Mouse (Mus musculus): Measurements from ENCODE around the gene Pbxip1. TPM values are rescaled to one million over a fixed set of nuclear protein-coding genes. Genes with fewer than 3 reads are reported as not detected.

Gene Pbxip1
- polyA plus RNA-seq, 1 experiment from 2014 or later, result 35.0 TPM

- no peak for ATAC-seq (ENCODE audit: borderline replicate concordance, extremely low read depth, low FRiP score, low TSS enrichment)
- no peaks in the 10 kb centered on the region for H3K27me3 ChIP-seq
- WGBS, result 44% methylated on average over 7 of the region's 7 CpGs
- no peaks in the 10 kb centered on the region for H3K4me1 ChIP-seq
- H3K36me3 ChIP-seq, result no peaks in the 10 kb centered on the region
- H3K9me3 ChIP-seq, result no peaks in the 10 kb centered on the region
- no peak overlapping the region for H3K27ac ChIP-seq
- no peak overlapping the region for H3K9ac ChIP-seq
- no peak overlapping the region for H3K4me2 ChIP-seq
- H3K4me3 ChIP-seq, result no peak overlapping the region
These were observed 63.2 kb downstream of the Pbxip1 start for GRCm38 (mm10) chr3:89499696-89500095.

Other genes starting within 250 kb of the Pbxip1 start
- 37.2 and 42.6 TPM in 2 replicates for gene Gba, start 233.8 kb upstream of the Pbxip1 start, polyA plus RNA-seq (2015; fragmentation: Nextera tagmentation; extraction: Ambion mirVana)
- 54.4 and 58.4 TPM in 2 replicates for gene Thbs3, start 221.5 kb upstream of the Pbxip1 start, polyA plus RNA-seq (2015; fragmentation: Nextera tagmentation; extraction: Ambion mirVana)
- gene Mtx1, start 209.6 kb upstream of the Pbxip1 start, polyA plus RNA-seq (2015; fragmentation: Nextera tagmentation; extraction: Ambion mirVana), result 195 and 197 TPM in 2 replicates
- gene Muc1, start 207.6 kb upstream of the Pbxip1 start, polyA plus RNA-seq (2015; fragmentation: Nextera tagmentation; extraction: Ambion mirVana), result 74.3 and 88.9 TPM in 2 replicates
- 282 and 311 TPM in 2 replicates for gene Krtcap2, start 190.7 kb upstream of the Pbxip1 start, polyA plus RNA-seq (2015; fragmentation: Nextera tagmentation; extraction: Ambion mirVana)
- gene Trim46, start 190.4 kb upstream of the Pbxip1 start, polyA plus RNA-seq (2015; fragmentation: Nextera tagmentation; extraction: Ambion mirVana), result 7.2 and 7.9 TPM in 2 replicates
- 122 and 130 TPM in 2 replicates for gene Dpm3, start 177.3 kb upstream of the Pbxip1 start, polyA plus RNA-seq (2015; fragmentation: Nextera tagmentation; extraction: Ambion mirVana)
- 62.3 and 65.4 TPM in 2 replicates for gene Slc50a1, start 166.1 kb upstream of the Pbxip1 start, polyA plus RNA-seq (2015; fragmentation: Nextera tagmentation; extraction: Ambion mirVana)
- gene Efna1, start 155.6 kb upstream of the Pbxip1 start, polyA plus RNA-seq (2015; fragmentation: Nextera tagmentation; extraction: Ambion mirVana), result 89.7 and 94.5 TPM in 2 replicates
- gene Efna3, start 113.7 kb upstream of the Pbxip1 start, polyA plus RNA-seq (2015; fragmentation: Nextera tagmentation; extraction: Ambion mirVana), result 5.8 and 6.0 TPM in 2 replicates
- gene Efna4, start 98.7 kb upstream of the Pbxip1 start, polyA plus RNA-seq (2015; fragmentation: Nextera tagmentation; extraction: Ambion mirVana), result 29.0 and 29.9 TPM in 2 replicates
- 61.5 and 63.0 TPM in 2 replicates for gene Adam15, start 86.7 kb upstream of the Pbxip1 start, polyA plus RNA-seq (2015; fragmentation: Nextera tagmentation; extraction: Ambion mirVana)
- gene Dcst2, start 74.7 kb upstream of the Pbxip1 start, polyA plus RNA-seq (2015; fragmentation: Nextera tagmentation; extraction: Ambion mirVana), result 0.11 and 0.19 TPM in 2 replicates
- 0.21 TPM in 1 of 2 replicates, not detected in the other for gene Dcst1, start 71.5 kb upstream of the Pbxip1 start, polyA plus RNA-seq (2015; fragmentation: Nextera tagmentation; extraction: Ambion mirVana)
- 3.7 TPM in 2 replicates for gene Zbtb7b, start 41.9 kb upstream of the Pbxip1 start, polyA plus RNA-seq (2015; fragmentation: Nextera tagmentation; extraction: Ambion mirVana)
- not detected in 2 replicates for gene Lenep, start 33.9 kb upstream of the Pbxip1 start, polyA plus RNA-seq (2015; fragmentation: Nextera tagmentation; extraction: Ambion mirVana)
- 21.3 and 23.1 TPM in 2 replicates for gene Flad1, start 24.8 kb upstream of the Pbxip1 start, polyA plus RNA-seq (2015; fragmentation: Nextera tagmentation; extraction: Ambion mirVana)
- gene Cks1b, start 18.3 kb upstream of the Pbxip1 start, polyA plus RNA-seq (2015; fragmentation: Nextera tagmentation; extraction: Ambion mirVana), result 556 and 595 TPM in 2 replicates
- 108 and 111 TPM in 2 replicates for gene Shc1, start 18.3 kb upstream of the Pbxip1 start, polyA plus RNA-seq (2015; fragmentation: Nextera tagmentation; extraction: Ambion mirVana)
- 40.6 and 41.1 TPM in 2 replicates for gene Pygo2, start 6.5 kb upstream of the Pbxip1 start, polyA plus RNA-seq (2015; fragmentation: Nextera tagmentation; extraction: Ambion mirVana)
- 48.0 and 50.5 TPM in 2 replicates for gene Pmvk, start 17.8 kb downstream of the Pbxip1 start, polyA plus RNA-seq (2015; fragmentation: Nextera tagmentation; extraction: Ambion mirVana)
- 1.1 and 1.2 TPM in 2 replicates for gene Kcnn3, start 83.5 kb downstream of the Pbxip1 start, polyA plus RNA-seq (2015; fragmentation: Nextera tagmentation; extraction: Ambion mirVana)